Mouse (Mus musculus) cerebellum, adult 11 months (tissue): Measurements from ENCODE around the gene Gins1.
"Not testable (repeated sequence)": the region's sequence is repeated elsewhere in the genome, so short reads cannot be mapped to it uniquely, and the experiment has no call there.

ENCODE experiments used
- DNase-seq: peaks from one replicate; pipeline ENCODE4 v3.0.0; 2022

Gene Gins1

DNA sequence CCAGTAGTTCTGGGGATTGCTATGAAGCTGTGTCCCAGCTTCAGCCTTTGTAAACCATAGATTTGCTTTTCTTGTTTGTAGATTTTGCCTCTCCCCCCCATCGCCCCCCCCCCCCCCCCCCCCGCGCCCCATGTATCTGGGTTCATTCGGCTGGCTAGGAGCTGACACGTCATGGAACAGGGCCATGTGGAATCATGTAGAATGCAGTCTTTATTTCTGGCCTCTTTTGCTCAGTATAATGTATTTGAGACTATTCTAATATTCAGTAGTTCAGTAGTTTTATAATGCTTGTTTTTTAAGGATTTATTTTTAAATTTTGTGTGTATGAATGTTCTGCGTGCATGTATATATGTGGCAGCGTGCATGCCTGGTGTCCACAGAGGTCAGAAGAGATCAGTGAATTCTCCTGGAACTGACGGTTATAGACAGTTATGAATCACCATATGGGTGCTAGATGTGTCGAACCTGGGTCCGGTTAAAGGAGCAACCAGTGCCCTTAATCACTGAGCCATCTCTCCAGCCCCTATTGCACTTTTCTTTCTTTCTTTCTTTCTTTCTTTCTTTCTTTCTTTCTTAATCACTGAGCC, 5.2 kb downstream of the Gins1 start:
- no peak for DNase-seq

DNA sequence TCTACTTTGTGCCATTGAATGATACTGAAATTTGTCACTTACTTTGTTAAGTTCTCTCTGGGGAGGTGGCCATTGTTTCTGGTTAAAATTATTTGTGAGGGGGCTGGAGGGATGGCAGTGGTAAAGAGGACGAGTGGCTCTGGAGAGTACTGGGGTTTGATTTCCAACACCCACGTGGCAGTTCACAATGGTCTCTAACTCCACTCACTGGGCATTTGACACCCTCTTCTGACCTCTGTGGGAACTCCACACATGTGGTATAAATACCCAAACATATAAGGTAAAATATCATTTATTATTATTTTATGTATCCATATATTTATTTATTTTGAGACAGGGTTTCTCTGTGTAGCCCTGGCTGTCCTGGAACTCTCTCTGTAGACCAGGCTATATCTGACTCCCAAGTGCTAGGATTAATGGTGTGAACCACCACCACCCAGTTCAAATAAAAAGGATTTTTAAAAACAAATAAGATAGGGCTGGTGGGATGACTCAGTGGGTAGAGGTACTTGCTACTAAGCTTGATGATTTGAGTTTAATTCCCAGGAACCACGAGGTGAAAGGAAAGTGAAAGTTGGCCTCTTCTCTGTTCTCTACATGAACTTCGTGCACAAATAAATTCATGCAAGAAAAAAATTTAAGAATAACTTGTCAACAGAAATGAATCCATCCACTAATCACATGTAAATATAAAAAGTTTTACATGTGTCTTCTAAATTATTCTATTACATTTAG, 9.7 kb downstream of the Gins1 start:
- DNase-seq: no peak

DNA sequence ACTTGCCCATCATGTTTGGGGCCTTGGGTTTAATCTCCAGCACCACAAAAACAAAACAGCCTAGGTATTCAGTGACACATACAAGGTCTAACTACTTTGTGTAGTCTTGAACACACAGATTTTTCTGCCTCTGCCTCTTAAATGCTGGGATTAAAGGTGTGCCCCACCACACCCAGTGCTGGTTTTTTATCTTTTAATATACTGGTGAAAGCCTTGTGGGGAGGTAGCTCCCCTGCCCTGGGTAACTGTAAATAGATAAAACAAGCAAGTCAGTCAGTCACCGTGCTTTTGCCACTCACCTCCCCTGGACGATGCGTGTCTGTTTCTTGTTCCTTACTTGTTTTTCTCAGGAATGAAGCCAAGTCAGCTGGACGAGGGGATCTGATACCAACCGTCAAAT, 10.6 kb downstream of the Gins1 start:
- DNase-seq: no peak

DNA sequence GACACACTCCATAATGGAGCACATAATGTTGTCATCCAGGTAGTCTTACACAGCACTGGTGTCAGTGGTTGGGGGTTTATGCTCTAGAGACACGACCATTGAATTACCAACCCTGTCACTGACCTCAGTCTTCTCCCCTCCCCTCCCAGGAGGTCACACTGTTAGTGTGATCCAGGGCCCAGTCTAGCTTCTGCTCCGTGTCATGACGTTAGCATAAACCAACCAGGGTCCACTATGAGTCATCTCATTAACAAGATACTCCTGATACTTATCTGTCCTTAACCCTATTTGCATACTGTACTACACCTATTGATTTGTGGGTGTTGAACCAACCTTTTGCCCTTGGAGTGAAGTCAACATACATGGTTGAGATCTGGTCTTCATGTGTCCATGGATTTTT, 13.5 kb downstream of the Gins1 start:
- no peak for DNase-seq

DNA sequence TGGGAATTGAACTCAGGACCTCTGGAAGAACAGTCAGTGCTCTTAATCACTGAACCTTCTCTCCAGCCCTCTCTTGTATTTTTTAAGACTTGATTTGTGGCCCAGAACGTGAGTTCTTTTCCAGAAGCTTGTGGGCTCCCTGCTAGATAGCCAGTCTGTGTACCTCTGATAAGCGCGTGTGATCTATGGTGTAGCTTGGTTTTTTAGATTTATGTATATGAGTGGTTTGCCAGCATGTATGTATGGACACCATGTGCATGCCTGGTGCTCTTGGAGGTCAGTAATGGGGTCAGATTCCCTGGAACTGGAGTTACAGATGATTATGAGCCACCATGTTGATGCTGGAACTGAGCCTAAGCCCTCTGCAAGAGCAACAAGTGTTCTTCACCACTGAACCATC, 15.3 kb downstream of the Gins1 start:
- no peak for DNase-seq

DNA sequence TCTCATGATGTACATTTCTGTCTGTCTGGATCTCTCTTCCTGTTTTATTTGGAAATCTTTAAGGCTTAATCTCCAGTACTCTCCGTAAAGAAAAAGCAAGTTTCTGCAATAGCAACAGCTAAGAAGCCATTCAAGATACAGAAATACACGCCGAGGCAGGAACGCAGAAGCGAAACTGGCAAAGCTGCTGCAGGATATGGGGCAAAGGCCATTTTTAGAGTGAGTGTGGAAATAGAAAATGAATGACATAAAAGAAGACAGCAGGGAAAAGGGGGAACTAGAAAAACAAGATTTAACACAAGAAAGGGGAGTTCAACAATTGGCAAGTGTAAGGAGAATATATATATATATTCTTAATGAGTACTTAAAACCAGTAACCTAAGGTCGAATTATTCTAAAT, 16.5 kb downstream of the Gins1 start:
- DNase-seq: no peak

DNA sequence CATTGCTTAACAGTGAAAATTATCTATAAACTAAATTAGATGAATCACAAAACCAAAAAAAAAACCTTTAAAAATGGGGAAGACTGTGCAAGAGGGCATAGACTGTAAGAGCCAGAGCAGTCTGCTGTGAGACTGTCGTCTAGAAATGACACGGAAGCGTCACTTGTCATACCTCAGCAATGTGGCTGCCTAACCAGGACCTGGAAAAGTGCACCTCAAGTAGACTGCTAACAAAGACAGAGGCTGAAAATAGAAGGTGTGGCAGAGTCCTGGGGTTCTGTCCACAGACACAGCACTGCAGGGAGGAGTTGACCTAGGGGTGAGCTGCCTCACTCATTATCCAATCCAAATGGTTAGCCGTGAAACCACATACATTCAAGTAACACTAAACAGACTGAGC, 17.0 kb downstream of the Gins1 start:
- no peak for DNase-seq

DNA sequence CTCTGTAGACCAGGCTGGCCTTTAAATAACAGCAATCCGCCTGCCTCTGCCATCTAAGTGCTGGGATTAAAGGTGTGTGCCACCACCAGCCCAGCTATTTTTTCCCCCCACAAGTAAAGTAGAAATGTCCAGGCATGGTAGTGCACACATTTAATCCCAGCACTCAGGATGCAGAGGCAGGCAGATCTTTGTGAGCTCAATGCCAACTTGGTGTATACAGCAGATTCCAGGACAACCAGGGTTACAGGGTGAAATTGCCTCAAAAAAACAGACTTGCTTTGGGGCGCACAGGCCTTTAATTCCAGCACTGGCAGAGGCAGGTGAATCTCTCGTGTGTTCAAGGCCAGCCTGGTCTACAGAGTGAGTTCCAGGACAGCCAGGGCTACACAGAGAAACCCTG, 17.8 kb downstream of the Gins1 start:
- DNase-seq: no peak

DNA sequence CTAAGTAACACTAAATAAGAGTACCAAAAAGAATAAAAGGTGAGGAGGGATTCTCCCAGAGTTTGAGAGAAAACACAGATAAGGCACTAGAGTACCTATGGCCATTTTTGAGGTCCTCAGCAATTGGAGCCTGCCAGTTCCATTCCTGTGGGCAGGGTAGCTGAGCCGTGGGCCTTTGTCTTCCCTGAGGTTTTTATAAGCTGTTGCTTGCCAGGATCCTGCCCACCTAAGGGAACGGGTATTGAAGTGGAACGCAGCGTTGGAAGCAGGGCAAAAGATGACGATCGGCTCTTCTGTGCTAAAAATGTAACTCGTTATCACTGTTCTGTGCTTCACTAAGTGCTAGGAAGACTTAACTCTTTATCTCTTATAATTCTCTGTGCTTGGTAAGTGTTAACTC, 18.3 kb downstream of the Gins1 start:
- no peak for DNase-seq

DNA sequence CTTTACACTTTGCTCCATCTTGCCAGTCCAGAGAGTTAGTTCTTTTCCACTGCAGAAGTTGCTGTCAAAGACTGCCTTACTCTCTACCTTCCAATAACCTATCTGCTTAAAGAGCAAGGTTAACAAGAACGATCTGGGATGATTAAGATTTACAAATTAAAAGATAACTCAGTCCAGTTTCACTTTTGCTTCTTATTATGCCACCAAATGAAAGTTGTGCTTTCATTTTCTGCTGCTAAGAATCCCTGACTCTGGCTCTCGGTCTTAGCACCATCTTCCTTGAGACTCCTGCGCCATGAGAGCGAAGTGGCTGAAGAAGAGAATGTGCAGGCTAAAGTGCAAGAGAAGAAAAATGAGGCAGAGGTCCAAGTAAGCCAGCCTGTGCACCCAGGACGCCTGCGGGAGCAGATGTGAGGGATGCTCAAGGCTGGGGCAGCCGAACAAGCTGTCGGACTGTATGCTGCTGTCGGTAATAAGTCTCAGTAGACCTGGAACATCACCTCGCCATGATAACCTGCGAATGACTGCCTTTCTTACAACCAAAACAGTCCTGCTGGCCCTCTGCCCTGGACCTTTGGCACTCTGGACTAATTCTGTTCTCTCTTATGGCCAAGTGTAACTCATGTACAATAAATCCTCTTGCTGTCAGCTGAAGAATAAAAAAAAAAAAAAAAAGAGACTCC, 22.0 kb downstream of the Gins1 start:
- DNase-seq: peak; percentile 39

DNA sequence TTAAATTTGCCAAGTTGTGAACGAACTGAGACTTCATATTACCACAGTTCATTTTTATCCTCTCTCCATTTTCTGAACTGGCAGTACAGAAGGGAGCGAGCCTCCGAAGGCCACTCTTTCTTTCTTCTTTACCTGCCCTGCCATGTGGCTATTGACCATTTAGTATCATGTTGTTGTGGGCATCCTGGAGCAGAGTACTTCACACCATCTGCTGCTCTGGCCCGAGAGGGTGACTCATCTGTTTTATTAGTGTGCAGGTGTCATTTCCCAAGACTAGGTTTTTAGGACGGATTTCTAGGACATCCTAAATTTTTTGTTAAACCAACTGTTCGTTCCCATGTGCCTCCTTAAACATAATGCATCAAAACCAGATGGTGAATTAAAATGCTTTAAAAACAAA, 24.0 kb downstream of the Gins1 start:
- peak; percentile 29 for DNase-seq

DNA sequence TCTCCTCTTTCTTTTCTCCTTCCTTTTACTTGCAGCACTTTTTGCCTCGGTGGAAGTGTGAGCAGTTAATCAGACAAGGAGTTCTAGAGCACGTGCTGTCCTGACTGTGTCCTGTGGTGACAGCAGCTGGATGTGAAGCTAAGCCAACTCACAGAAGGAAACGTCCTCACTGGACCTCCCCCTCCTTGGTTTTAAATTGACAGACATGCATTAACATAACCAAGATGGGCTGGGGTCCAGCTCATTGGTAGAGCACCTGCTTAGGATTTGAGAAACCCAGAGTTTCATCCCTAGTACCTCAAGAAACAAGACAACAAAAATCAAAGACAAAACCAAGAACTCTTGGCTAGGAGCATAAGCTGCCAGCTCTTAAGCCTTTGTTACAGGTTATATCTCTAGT, 25.6 kb downstream of the Gins1 start:
- DNase-seq: no peak

DNA sequence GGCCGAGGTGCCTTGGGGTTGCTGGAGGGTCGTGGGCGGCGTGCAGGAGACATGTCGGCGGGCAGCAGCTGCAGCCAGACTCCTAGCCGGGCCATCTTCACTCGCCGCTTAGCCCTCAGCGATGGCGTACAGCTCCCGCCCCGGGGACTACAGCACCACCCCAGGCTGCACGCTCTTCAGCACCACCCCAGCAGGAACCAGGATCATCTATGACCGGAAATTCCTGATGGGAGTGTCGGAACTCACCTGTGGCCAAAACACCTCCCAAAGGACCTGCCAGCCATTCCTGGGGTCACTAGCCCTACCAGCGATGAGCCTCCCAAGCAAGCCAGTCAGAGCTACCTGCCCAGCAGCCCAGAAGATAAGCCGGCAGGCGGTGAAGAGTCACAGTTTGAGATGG, 28.3 kb downstream of the Gins1 start:
- no peak for DNase-seq

DNA sequence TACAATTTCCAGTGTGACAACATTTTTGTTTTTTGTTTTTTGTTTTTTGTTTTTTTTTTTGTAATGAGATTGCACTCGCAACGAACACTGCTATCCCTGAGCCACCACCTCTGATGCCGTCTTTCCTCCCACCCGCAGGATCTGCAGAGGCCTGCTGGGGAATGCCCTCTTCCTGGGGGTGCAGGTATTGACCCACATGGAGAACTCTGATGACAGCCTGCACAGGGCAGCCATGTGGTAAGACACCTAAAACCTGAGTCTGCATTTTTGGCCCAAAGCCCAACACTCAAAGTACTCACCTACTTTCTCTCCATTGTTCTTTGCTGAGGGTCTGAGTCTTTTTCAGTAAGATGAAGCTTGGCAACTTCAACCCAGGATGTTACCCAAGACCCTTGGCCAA, 29.5 kb downstream of the Gins1 start:
- DNase-seq: no peak

DNA sequence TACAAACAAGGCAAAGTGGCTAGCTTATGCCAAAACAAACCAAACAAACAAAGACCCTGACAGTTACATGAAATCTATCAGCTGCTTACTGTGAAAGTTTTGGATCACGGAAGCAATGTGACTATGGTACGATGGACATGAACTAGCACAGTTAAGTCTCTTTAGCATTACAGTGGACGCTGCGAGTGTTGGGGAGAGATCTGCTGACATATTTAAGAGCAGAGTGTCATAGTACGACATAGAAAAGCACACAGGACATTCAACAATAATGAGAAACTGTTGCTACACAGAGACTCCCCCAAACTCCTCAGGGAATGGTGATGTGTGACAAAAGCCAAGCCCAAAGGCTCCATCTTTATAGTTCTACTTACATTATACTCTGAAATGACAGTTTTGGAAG, 38.8 kb downstream of the Gins1 start:
- no peak for DNase-seq

DNA sequence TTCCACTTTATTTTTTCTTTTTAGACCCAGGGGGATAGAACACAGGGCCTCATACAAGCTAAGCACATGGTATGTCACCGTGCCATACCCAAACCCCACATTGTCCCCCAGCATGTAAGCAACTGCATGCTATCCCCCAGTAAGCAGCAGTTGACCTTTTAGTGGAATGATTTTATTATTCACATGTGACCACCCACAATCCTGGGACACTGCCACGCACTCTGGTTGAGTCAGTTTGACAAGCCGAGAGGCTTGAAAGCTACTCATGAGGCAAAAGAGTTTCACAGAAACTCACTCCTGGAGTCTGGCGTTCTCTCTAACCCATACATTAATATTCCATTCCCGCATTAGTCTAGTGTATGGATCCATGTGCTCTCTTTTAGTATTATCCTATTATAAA, 42.1 kb downstream of the Gins1 start:
- DNase-seq: not testable (repeated sequence)

DNA sequence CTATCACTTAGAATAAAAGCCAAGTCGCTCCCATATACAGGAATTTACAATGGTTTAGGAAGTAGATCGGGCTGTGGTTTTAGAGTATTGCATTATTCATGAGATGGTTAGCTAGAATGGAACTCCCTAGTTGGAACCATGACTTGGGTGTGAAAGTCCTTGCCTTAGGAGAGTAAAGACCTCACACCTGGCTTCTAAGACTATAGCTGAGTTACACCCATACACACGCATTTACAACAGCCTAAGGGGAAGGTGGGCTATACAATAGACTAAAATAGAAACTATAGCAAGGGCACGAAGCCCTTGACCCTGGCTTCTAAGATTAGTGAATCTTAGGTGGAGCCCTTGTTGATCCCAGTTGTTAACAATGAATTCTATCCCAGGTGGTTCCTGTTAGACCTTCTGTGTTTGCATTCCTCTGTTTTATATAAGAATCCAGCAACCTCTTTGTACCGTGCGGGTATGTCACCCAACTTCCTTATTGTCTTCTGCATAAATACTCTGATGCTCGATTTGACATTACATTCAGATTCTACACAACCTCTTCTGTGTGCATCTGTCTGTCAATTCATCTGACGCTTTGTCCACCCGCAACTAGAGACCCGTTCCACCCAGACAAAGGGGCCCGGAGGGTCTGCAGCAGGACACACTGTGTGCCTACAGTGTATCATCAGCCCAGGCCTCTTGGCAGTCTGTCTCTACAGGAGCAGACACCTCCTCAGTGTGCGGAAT, 42.8 kb downstream of the Gins1 start:
- DNase-seq: not testable (repeated sequence)

DNA sequence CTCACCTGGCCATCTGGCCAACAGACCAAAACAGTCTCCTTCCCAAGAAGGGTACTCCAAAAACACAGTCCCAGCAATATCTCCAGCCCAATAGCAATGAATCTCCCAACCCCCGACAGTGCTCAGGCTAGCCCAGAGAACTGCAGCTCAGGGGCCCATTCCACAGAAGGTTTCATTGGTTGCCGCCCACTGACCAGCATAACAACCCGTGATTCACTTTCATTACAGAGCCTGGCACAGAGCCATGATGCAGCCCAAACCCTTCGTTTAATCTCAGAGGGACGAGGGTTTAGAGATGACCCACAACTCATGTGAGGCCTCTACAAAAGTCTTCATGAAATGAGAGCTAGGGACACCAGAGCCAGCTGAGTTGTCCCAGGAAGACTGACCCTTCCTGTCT, 43.6 kb downstream of the Gins1 start:
- no peak for DNase-seq

DNA sequence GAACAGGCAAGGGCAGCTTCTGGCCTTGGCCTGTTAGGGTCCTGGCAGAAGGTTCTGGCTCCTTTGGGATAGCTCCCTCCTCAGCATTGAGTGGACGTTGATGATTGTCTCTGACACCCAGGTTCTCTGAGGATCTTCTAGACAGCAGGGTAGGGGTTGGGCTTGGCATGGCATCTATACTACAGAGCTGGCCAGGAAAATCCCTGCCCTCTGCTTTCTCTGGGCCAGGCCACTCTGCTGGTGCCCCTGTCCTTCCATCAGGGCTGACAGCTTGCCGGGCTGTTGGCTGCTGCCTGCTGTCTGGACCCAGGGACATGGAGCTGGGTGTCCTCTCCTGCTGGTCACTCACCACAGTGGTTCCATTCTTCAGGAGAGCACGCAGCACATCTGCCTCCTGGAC, 44.5 kb downstream of the Gins1 start:
- no peak for DNase-seq

DNA sequence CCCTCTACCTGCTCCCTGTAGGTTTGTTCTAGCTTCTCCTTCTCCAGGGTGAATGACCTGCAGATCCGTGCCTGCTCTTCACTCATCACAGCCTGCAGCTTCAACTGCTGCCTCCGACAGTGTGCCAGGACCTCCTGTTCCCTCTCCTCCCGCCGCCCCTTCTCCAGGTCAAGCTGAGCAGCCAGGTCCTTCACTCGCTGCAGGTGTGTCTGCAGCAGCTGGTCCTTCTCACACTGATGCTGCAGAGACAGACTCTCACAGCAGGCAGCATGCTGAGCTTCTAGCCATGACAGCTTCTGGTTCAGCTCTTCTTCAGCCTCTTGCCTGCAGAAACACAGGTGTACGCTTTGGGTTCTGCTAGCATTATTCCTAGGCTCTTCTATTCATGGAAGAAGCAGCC, 44.9 kb downstream of the Gins1 start:
- DNase-seq: no peak

DNA sequence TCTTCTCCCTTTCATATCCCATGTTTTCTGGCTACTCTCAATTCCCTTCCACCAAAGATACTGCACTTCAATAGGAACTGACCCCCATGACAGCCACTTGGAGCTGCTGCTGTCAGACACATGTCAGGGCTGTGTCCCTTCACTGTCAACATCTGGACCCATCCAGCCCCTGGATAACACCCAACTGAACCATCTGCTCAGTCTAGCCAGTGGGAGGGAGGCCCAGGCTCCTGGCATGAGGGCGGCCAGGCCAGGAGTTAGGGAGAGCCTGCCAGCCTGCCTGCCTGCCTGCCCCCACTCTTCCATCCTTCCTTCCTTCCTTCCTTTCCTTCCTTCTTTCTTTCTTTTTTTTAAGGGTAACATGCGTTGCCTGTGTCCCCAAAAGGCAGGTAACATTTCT, 46.0 kb downstream of the Gins1 start:
- DNase-seq: no peak

DNA sequence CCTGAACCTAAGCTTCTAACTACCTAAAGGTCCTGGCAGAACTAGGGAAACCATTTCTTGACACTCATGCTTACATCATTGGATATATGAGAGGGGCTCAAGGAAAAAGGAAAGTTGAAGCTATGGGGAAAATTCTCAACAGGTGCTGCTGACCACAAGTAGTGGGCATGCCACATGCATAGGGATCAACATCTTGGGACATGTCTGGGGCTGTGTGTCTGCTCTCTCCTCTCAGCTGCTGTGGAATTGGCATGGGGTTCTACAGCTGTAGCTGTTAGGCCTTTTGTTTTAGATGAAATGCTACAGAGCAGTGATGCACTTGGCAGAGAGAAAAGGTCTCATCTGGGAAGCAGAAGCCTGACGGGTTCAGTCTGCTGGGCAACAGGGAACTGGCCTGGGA, 50.7 kb downstream of the Gins1 start:
- no peak for DNase-seq

DNA sequence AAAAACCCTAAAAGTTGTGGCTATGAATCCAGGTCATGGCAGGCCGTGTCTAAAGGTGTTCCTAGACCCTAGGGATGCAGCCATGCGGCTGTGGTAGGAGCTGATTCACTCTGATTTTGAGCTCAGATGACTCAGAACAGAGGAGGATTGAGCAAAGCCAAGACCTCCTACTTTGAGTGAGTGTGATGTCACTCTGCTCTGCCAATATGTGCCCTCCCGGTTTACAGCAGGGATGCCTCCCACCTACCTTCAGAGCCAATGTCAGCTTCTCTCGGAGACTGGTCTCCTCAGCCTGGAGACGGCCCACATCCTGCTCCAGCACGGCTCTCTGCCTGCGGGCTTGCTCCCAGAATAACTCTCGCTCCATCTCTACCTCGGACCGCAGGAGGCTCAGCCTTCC, 54.3 kb downstream of the Gins1 start:
- no peak for DNase-seq

DNA sequence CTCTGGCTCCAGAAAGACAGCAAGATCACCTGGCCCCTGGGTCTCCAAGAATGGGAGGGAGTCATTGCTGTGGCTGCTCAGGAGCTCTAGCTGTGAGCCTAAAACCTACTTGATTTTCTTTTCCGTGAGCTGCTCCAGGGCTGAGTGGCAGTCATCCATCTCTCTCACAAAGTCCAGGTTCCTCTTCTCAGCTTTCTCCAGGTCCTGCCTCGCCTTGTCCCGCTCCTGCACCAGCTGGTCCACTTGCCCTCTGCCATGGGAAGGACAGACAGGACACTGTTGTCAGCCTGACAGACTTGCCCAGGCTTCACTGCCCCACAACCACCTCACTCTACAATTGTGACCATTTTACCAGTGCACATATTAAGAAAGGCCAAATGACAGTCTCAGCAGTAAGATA, 58.0 kb downstream of the Gins1 start:
- no peak for DNase-seq
